Mouse (Mus musculus) cerebellum, adult 2 months (tissue): ENCODE measurements around the gene Hip1.

ENCODE experiments used
- CTCF ChIP-seq: fragments of 200-500 bp; IDR thresholded peaks from 2 replicates; pipeline ENCODE4 v1.5.1; 2011; ENCODE audit warnings: low read depth, mild to moderate bottlenecking, control low read depth, low read length, moderate library complexity, borderline replicate concordance; ENCODE audit not compliant: insufficient read depth
- POLR2A ChIP-seq: fragments of 200-500 bp; IDR thresholded peaks from 2 replicates; pipeline ENCODE4 v1.6.1; 2011; ENCODE audit warnings: low read length, control low read depth, borderline replicate concordance; ENCODE audit not compliant: insufficient read depth

- peak; percentile 90 for TF ChIP-seq CTCF
- no peak for TF ChIP-seq POLR2A
Measured at GRCm38 (mm10) chr5:135400244-135400643, 144.7 kb downstream of the Hip1 start.
